Mouse (Mus musculus): Measurements from ENCODE around the gene Cd7. TPM values are rescaled to one million over a fixed set of nuclear protein-coding genes. Genes with fewer than 3 reads are reported as not detected.

Gene Cd7
- polyA plus RNA-seq, 1 experiment from 2014 or later = 2.4 TPM

GRCm38 (mm10) chr11:121041212-121041611 is 2.0 kb upstream of the Cd7 start:
- Histone ChIP-seq H3K4me2 (replicated peaks; ENCODE audit: low read depth, low read length) (no peak overlapping the region), H3K9me3 (ENCODE audit: low read length) (no peaks in the 10 kb centered on the region), H3K9ac (replicated peaks; ENCODE audit: low read depth) (no peak overlapping the region), H3K27me3 (replicated peaks; ENCODE audit: insufficient read depth, low read length) (no peaks in the 10 kb centered on the region), H3K4me3 (ENCODE audit: low read depth, low read length) (no peak overlapping the region), H3K36me3 (ENCODE audit: insufficient read depth, low read length) (no peaks in the 10 kb centered on the region), H3K27ac (ENCODE audit: low read length) (no peak overlapping the region), H3K4me1 (ENCODE audit: insufficient read depth, low read depth, low read length) (no peaks in the 10 kb centered on the region)
- TF ChIP-seq CTCF (IDR thresholded peaks at IDR 0.05) (peak; percentile 89), EP300 (IDR thresholded peaks at IDR 0.05) (no peak)
- 5% methylated on average over 4 of the region's 4 CpGs for WGBS
- ATAC-seq = peak; percentile 81
- DNase-seq (ENCODE audit: low spot score) = peak; percentile 88

- Histone ChIP-seq H3K4me3 (ENCODE audit: low read depth, low read length) (no peak overlapping the region), H3K9ac (replicated peaks; ENCODE audit: low read depth) (no peak overlapping the region), H3K36me3 (ENCODE audit: insufficient read depth, low read length) (no peaks in the 10 kb centered on the region), H3K9me3 (ENCODE audit: low read length) (no peaks in the 10 kb centered on the region), H3K4me1 (ENCODE audit: insufficient read depth, low read depth, low read length) (no peaks in the 10 kb centered on the region), H3K27ac (ENCODE audit: low read length) (no peak overlapping the region), H3K4me2 (replicated peaks; ENCODE audit: low read depth, low read length) (no peak overlapping the region), H3K27me3 (replicated peaks; ENCODE audit: insufficient read depth, low read length) (no peaks in the 10 kb centered on the region)
- ATAC-seq (no peak), DNase-seq (ENCODE audit: low spot score) (no peak)
- 84% methylated on average over 11 of the region's 11 CpGs for WGBS
- TF ChIP-seq CTCF (IDR thresholded peaks at IDR 0.05) (no peak), EP300 (IDR thresholded peaks at IDR 0.05) (no peak)
These were observed 615 bp downstream of the Cd7 start for GRCm38 (mm10) chr11:121038366-121039240.

GRCm38 (mm10) chr11:121033118-121033517 is 6.1 kb downstream of the Cd7 start:
- no peak for TF ChIP-seq CTCF (IDR thresholded peaks at IDR 0.05)
- no peak for TF ChIP-seq EP300 (IDR thresholded peaks at IDR 0.05)
- Histone ChIP-seq H3K4me1 (ENCODE audit: insufficient read depth, low read depth, low read length) (no peaks in the 10 kb centered on the region), H3K27me3 (replicated peaks; ENCODE audit: insufficient read depth, low read length) (no peaks in the 10 kb centered on the region), H3K36me3 (ENCODE audit: insufficient read depth, low read length) (no peaks in the 10 kb centered on the region), H3K4me2 (replicated peaks; ENCODE audit: low read depth, low read length) (no peak overlapping the region), H3K9ac (replicated peaks; ENCODE audit: low read depth) (no peak overlapping the region), H3K9me3 (ENCODE audit: low read length) (no peaks in the 10 kb centered on the region), H3K4me3 (ENCODE audit: low read depth, low read length) (no peak overlapping the region), H3K27ac (ENCODE audit: low read length) (no peak overlapping the region)
- 77% methylated on average over 5 of the region's 5 CpGs for whole genome bisulfite sequencing
- ATAC-seq = no peak
- no peak for DNase-seq (ENCODE audit: low spot score)

GRCm38 (mm10) chr11:121027259-121027658 is 12.0 kb downstream of the Cd7 start:
- DNase-seq (ENCODE audit: low spot score) = no peak
- TF ChIP-seq CTCF (IDR thresholded peaks at IDR 0.05) = no peak
- no peak for TF ChIP-seq EP300 (IDR thresholded peaks at IDR 0.05)
- no peaks in the 10 kb centered on the region for H3K4me1 ChIP-seq (ENCODE audit: insufficient read depth, low read depth, low read length)
- H3K4me3 ChIP-seq (ENCODE audit: low read depth, low read length) = no peak overlapping the region
- H3K36me3 ChIP-seq (ENCODE audit: insufficient read depth, low read length) = no peaks in the 10 kb centered on the region
- no peak overlapping the region for H3K4me2 ChIP-seq (replicated peaks; ENCODE audit: low read depth, low read length)
- no peak overlapping the region for H3K9ac ChIP-seq (replicated peaks; ENCODE audit: low read depth)
- 78% methylated on average over 7 of the region's 7 CpGs for WGBS
- no peak for ATAC-seq
- H3K9me3 ChIP-seq (ENCODE audit: low read length) = no peaks in the 10 kb centered on the region
- no peak overlapping the region for H3K27ac ChIP-seq (ENCODE audit: low read length)
- H3K27me3 ChIP-seq (replicated peaks; ENCODE audit: insufficient read depth, low read length) = no peaks in the 10 kb centered on the region

GRCm38 (mm10) chr11:121024163-121024562 is 15.1 kb downstream of the Cd7 start:
- WGBS = 51% methylated on average over 6 of the region's 6 CpGs
- Histone ChIP-seq H3K9ac (replicated peaks; ENCODE audit: low read depth) (no peak overlapping the region), H3K36me3 (ENCODE audit: insufficient read depth, low read length) (no peaks in the 10 kb centered on the region), H3K4me3 (ENCODE audit: low read depth, low read length) (no peak overlapping the region), H3K4me1 (ENCODE audit: insufficient read depth, low read depth, low read length) (no peaks in the 10 kb centered on the region), H3K4me2 (replicated peaks; ENCODE audit: low read depth, low read length) (no peak overlapping the region), H3K27ac (ENCODE audit: low read length) (no peak overlapping the region), H3K27me3 (replicated peaks; ENCODE audit: insufficient read depth, low read length) (no peaks in the 10 kb centered on the region), H3K9me3 (ENCODE audit: low read length) (no peaks in the 10 kb centered on the region)
- ATAC-seq = no peak
- DNase-seq (ENCODE audit: low spot score) = no peak
- TF ChIP-seq CTCF (IDR thresholded peaks at IDR 0.05) = no peak
- no peak for TF ChIP-seq EP300 (IDR thresholded peaks at IDR 0.05)

GRCm38 (mm10) chr11:121019501-121019900 is 19.7 kb downstream of the Cd7 start:
- no peak for DNase-seq (ENCODE audit: low spot score)
- H3K36me3 ChIP-seq (ENCODE audit: insufficient read depth, low read length) = no peaks in the 10 kb centered on the region
- no peak for TF ChIP-seq EP300 (IDR thresholded peaks at IDR 0.05)
- TF ChIP-seq CTCF (IDR thresholded peaks at IDR 0.05) = no peak
- H3K4me1 ChIP-seq (ENCODE audit: insufficient read depth, low read depth, low read length) = no peaks in the 10 kb centered on the region
- H3K9me3 ChIP-seq (ENCODE audit: low read length) = no peaks in the 10 kb centered on the region
- no peak for ATAC-seq
- no peaks in the 10 kb centered on the region for H3K27me3 ChIP-seq (replicated peaks; ENCODE audit: insufficient read depth, low read length)
- WGBS = 85% methylated on average over 5 of the region's 5 CpGs
- no peak overlapping the region for H3K4me3 ChIP-seq (ENCODE audit: low read depth, low read length)
- H3K27ac ChIP-seq (ENCODE audit: low read length) = no peak overlapping the region
- no peak overlapping the region for H3K4me2 ChIP-seq (replicated peaks; ENCODE audit: low read depth, low read length)
- no peak overlapping the region for H3K9ac ChIP-seq (replicated peaks; ENCODE audit: low read depth)
